Mouse (Mus musculus): ENCODE measurements at regions not wholly inside any gene's neighbourhood (a gene's known extent, or its start where the extent isn't known, plus 50 kb on each side); places are given as distances from the start of the nearest gene placed in this dataset.
A peak's percentile ranks its signal among the peaks of the same experiment; 100 is the strongest.

- H3K4me1 ChIP-seq: peaks cover 20% of the 10 kb centered on the region
- peak; percentile 91 for ATAC-seq (ENCODE audit: borderline replicate concordance, extremely low read depth, low FRiP score, low TSS enrichment)
- H3K9me3 ChIP-seq: no peaks in the 10 kb centered on the region
- H3K9ac ChIP-seq: no peak overlapping the region
- H3K27me3 ChIP-seq: no peaks in the 10 kb centered on the region
- peak overlapping the region; percentile 79 for H3K27ac ChIP-seq
- H3K36me3 ChIP-seq: no peaks in the 10 kb centered on the region
- 14% methylated on average over 7 of the region's 7 CpGs for WGBS
- H3K4me2 ChIP-seq: no peak overlapping the region
- H3K4me3 ChIP-seq: no peak overlapping the region
These were observed 51.8 kb downstream of the Gm5426 start for GRCm38 (mm10) chr10:96188168-96188567.

- Histone ChIP-seq H3K27ac (peak overlapping the region; percentile 75), H3K4me1 (peaks cover 20% of the 10 kb centered on the region), H3K9ac (no peak overlapping the region), H3K9me3 (no peaks in the 10 kb centered on the region), H3K4me3 (no peak overlapping the region), H3K27me3 (no peaks in the 10 kb centered on the region), H3K36me3 (no peaks in the 10 kb centered on the region), H3K4me2 (no peak overlapping the region)
- peak; percentile 80; the same call in 1 of the 2 replicates for ATAC-seq (ENCODE audit: borderline replicate concordance, extremely low read depth, low FRiP score, low TSS enrichment)
- 38% methylated on average over 10 of the region's 10 CpGs for WGBS
These were observed 54.0 kb downstream of the Gm5426 start for GRCm38 (mm10) chr10:96190168-96190987.

GRCm38 (mm10) chr10:96200932-96201641 lies 64.7 kb downstream of the Gm5426 start:
- no peak overlapping the region for H3K9ac ChIP-seq
- 56% methylated on average over 27 of the region's 27 CpGs for WGBS
- no peak overlapping the region for H3K4me3 ChIP-seq
- peaks cover 7% of the 10 kb centered on the region; the same call in 1 of the 2 replicates for H3K4me1 ChIP-seq
- no peak overlapping the region; the same call in 1 of the 2 replicates for H3K4me2 ChIP-seq
- H3K27ac ChIP-seq: no peak overlapping the region
- ATAC-seq (ENCODE audit: borderline replicate concordance, extremely low read depth, low FRiP score, low TSS enrichment): no peak
- no peaks in the 10 kb centered on the region for H3K27me3 ChIP-seq
- H3K36me3 ChIP-seq: no peaks in the 10 kb centered on the region
- no peaks in the 10 kb centered on the region for H3K9me3 ChIP-seq

- 67% methylated on average over 6 of the region's 6 CpGs for WGBS
- no peaks in the 10 kb centered on the region for H3K36me3 ChIP-seq
- H3K9me3 ChIP-seq: no peaks in the 10 kb centered on the region
- H3K9ac ChIP-seq: no peak overlapping the region
- peaks cover 7% of the 10 kb centered on the region; the same call in 1 of the 2 replicates for H3K4me1 ChIP-seq
- H3K27ac ChIP-seq: no peak overlapping the region
- no peaks in the 10 kb centered on the region for H3K27me3 ChIP-seq
- no peak for ATAC-seq (ENCODE audit: borderline replicate concordance, extremely low read depth, low FRiP score, low TSS enrichment)
- H3K4me2 ChIP-seq: no peak overlapping the region
- no peak overlapping the region for H3K4me3 ChIP-seq
These were observed 65.5 kb downstream of the Gm5426 start for GRCm38 (mm10) chr10:96201891-96202290.

GRCm38 (mm10) chr10:96202871-96203270 lies 66.5 kb downstream of the Gm5426 start:
- no peak overlapping the region for H3K9ac ChIP-seq
- no peak overlapping the region for H3K4me3 ChIP-seq
- H3K9me3 ChIP-seq: no peaks in the 10 kb centered on the region
- no peak overlapping the region for H3K27ac ChIP-seq
- no peak for ATAC-seq (ENCODE audit: borderline replicate concordance, extremely low read depth, low FRiP score, low TSS enrichment)
- peaks cover 7% of the 10 kb centered on the region; the same call in 1 of the 2 replicates for H3K4me1 ChIP-seq
- H3K27me3 ChIP-seq: no peaks in the 10 kb centered on the region
- no peak overlapping the region for H3K4me2 ChIP-seq
- H3K36me3 ChIP-seq: no peaks in the 10 kb centered on the region

GRCm38 (mm10) chr10:96204198-96204597 lies 67.8 kb downstream of the Gm5426 start:
- no peak overlapping the region for H3K9ac ChIP-seq
- no peak overlapping the region for H3K4me3 ChIP-seq
- ATAC-seq (ENCODE audit: borderline replicate concordance, extremely low read depth, low FRiP score, low TSS enrichment): no peak
- H3K36me3 ChIP-seq: no peaks in the 10 kb centered on the region
- WGBS: 83% methylated on average over 5 of the region's 5 CpGs
- no peak overlapping the region for H3K27ac ChIP-seq
- no peaks in the 10 kb centered on the region for H3K9me3 ChIP-seq
- no peaks in the 10 kb centered on the region for H3K27me3 ChIP-seq
- H3K4me1 ChIP-seq: peaks cover 7% of the 10 kb centered on the region; the same call in 1 of the 2 replicates
- no peak overlapping the region for H3K4me2 ChIP-seq

GRCm38 (mm10) chr10:96209171-96209570 lies 72.8 kb downstream of the Gm5426 start:
- Histone ChIP-seq H3K9ac (no peak overlapping the region), H3K36me3 (no peaks in the 10 kb centered on the region), H3K4me1 (no peaks in the 10 kb centered on the region), H3K4me3 (no peak overlapping the region), H3K4me2 (no peak overlapping the region), H3K27me3 (no peaks in the 10 kb centered on the region), H3K9me3 (no peaks in the 10 kb centered on the region), H3K27ac (no peak overlapping the region)
- no peak for ATAC-seq (ENCODE audit: borderline replicate concordance, extremely low read depth, low FRiP score, low TSS enrichment)
- WGBS: 84% methylated on average over 5 of the region's 5 CpGs

GRCm38 (mm10) chr10:96211189-96211588 lies 74.8 kb downstream of the Gm5426 start:
- no peaks in the 10 kb centered on the region for H3K4me1 ChIP-seq
- no peak overlapping the region for H3K9ac ChIP-seq
- H3K4me2 ChIP-seq: no peak overlapping the region
- H3K9me3 ChIP-seq: no peaks in the 10 kb centered on the region
- H3K4me3 ChIP-seq: no peak overlapping the region
- ATAC-seq (ENCODE audit: borderline replicate concordance, extremely low read depth, low FRiP score, low TSS enrichment): no peak
- 64% methylated on average over 7 of the region's 7 CpGs for WGBS
- H3K27me3 ChIP-seq: no peaks in the 10 kb centered on the region
- no peaks in the 10 kb centered on the region for H3K36me3 ChIP-seq
- no peak overlapping the region for H3K27ac ChIP-seq

GRCm38 (mm10) chr10:96213876-96214275 lies 77.5 kb downstream of the Gm5426 start:
- H3K4me3 ChIP-seq: no peak overlapping the region
- no peak overlapping the region; the same call in 1 of the 2 replicates for H3K4me2 ChIP-seq
- H3K27me3 ChIP-seq: no peaks in the 10 kb centered on the region
- H3K36me3 ChIP-seq: no peaks in the 10 kb centered on the region
- no peak overlapping the region for H3K9ac ChIP-seq
- H3K4me1 ChIP-seq: no peaks in the 10 kb centered on the region
- ATAC-seq (ENCODE audit: borderline replicate concordance, extremely low read depth, low FRiP score, low TSS enrichment): peak; percentile 75; the same call in 1 of the 2 replicates
- H3K27ac ChIP-seq: no peak overlapping the region
- under 1% methylated on average over 10 of the region's 10 CpGs for WGBS
- H3K9me3 ChIP-seq: no peaks in the 10 kb centered on the region

- Histone ChIP-seq H3K27ac (no peak overlapping the region), H3K4me2 (no peak overlapping the region; the same call in 1 of the 2 replicates), H3K27me3 (no peaks in the 10 kb centered on the region), H3K4me1 (no peaks in the 10 kb centered on the region), H3K9ac (no peak overlapping the region), H3K36me3 (no peaks in the 10 kb centered on the region), H3K9me3 (no peaks in the 10 kb centered on the region), H3K4me3 (no peak overlapping the region)
- WGBS: 49% methylated on average over 7 of the region's 7 CpGs
- no peak for ATAC-seq (ENCODE audit: borderline replicate concordance, extremely low read depth, low FRiP score, low TSS enrichment)
These were observed 77.9 kb downstream of the Gm5426 start for GRCm38 (mm10) chr10:96214285-96214684.

GRCm38 (mm10) chr10:96214946-96215345 lies 78.5 kb downstream of the Gm5426 start:
- no peak for ATAC-seq (ENCODE audit: borderline replicate concordance, extremely low read depth, low FRiP score, low TSS enrichment)
- WGBS: 77% methylated on average over 6 of the region's 6 CpGs
- Histone ChIP-seq H3K4me1 (no peaks in the 10 kb centered on the region), H3K4me2 (no peak overlapping the region), H3K4me3 (no peak overlapping the region), H3K27me3 (no peaks in the 10 kb centered on the region), H3K9ac (no peak overlapping the region), H3K36me3 (no peaks in the 10 kb centered on the region), H3K9me3 (no peaks in the 10 kb centered on the region), H3K27ac (no peak overlapping the region)

GRCm38 (mm10) chr10:96220731-96221130 lies 84.3 kb downstream of the Gm5426 start:
- Histone ChIP-seq H3K9ac (no peak overlapping the region), H3K4me1 (no peaks in the 10 kb centered on the region), H3K9me3 (no peaks in the 10 kb centered on the region), H3K36me3 (no peaks in the 10 kb centered on the region), H3K4me2 (no peak overlapping the region), H3K27ac (no peak overlapping the region), H3K4me3 (no peak overlapping the region), H3K27me3 (no peaks in the 10 kb centered on the region)
- WGBS: 90% methylated on average over 4 of the region's 4 CpGs
- no peak for ATAC-seq (ENCODE audit: borderline replicate concordance, extremely low read depth, low FRiP score, low TSS enrichment)

All from lung, embryonic 15.5 days (tissue).